In the genomic region with DNA sequence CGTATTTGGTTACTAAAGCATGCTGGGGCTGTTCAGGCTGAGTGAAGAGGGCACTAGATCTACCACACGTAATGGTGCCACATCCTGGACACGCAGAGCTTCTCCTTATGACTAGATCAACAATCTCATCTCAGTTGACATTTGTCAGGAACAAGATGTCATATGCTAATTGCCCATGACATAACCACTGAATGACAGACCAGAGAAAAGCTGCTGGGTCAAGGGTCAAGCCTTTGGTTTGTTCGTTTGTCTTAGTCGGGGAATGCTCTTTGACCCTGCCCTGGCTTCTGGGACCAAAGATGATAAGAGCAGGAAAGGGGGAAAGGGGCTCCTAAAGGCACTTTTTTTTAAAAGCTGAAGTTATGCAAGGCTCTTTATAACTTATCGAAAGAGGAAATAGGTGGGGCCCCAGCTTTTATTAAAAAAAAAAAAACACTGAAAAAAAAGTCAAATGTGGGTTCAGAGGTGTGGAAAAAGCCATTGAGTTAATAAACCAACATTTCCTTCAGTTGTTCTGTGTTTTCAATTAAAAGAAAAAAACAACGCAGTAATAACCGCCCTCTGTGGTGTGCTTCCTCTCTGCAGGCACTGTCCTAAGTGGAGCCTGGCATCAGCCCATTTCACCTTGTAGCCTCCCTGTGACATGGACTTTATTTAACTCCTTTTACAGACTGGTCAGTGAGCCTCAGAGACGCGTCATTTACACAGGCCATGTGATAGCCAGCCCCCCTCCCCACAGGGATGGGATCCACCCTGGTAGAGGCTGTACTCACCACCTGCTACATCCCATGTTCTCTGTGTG, we compare ENCODE assay signal across 16 mouse cellular contexts. TPM values are rescaled to one million over a fixed set of nuclear protein-coding genes. Genes with fewer than 3 reads are reported as not detected.
A peak's percentile ranks its signal among the peaks of the same experiment; 100 is the strongest.
DNase-seq lines count a peak whose midpoint lies in the region; ATAC-seq lines count a peak whose summit lies in the region.
"Had no signal": no experiment of that assay in that cellular context is flagged by ENCODE, and none has a peak within 500 bp of the region (broad histone marks: within the 10 kb centered on the region; RNA-seq: fewer than 3 reads in every experiment).

No protein-coding gene starts in this region.

- WGBS in intestine, embryonic 16.5 days: 36% methylated on average over 10 of the region's 10 CpGs
- 35% methylated on average over 10 of the region's 10 CpGs for WGBS in intestine, embryonic 15.5 days
- WGBS in liver, embryonic 12.5 days (ENCODE audit: insufficient replicate concordance): 32% methylated on average over 10 of the region's 10 CpGs

- peak; percentile 60 for DNase-seq in A20 (ENCODE audit: low read depth, low spot score)
- no peak for DNase-seq in layer of hippocampus, adult 9-10 months (ENCODE audit: low spot score)
- no peak for DNase-seq in ovary, postnatal 14 days (ENCODE audit: low spot score)
- DNase-seq: gastrocnemius, postnatal 14 days; kidney, postnatal 25 days; right cerebral cortex, adult 18-20 months had no signal

- no peaks in the 10 kb centered on the region for H3K9me3 ChIP-seq in intestine, embryonic 16.5 days (ENCODE audit: control insufficient read depth, low read length)
- no peaks in the 10 kb centered on the region for H3K9me3 ChIP-seq in intestine, embryonic 15.5 days
- H3K9me3 ChIP-seq in liver, embryonic 12.5 days (replicated peaks): no peaks in the 10 kb centered on the region
- H3K9me3 ChIP-seq: lung, embryonic 15.5 days had no signal

- no peaks in the 10 kb centered on the region for H3K4me1 ChIP-seq in intestine, embryonic 16.5 days (ENCODE audit: control insufficient read depth, insufficient read depth, low read length)
- H3K4me1 ChIP-seq in intestine, embryonic 15.5 days (replicated peaks): 0 out of 2 replicates have a peak, but pooled peaks cover 3% of the 10 kb centered on the region
- peaks cover 6% of the 10 kb centered on the region; the same call in 1 of the 2 replicates for H3K4me1 ChIP-seq in brown adipose tissue, adult 24 weeks (ENCODE audit: control insufficient read depth, insufficient read depth, insufficient read length, low read length)
- peaks cover 7% of the 10 kb centered on the region; the same call in 1 of the 2 replicates for H3K4me1 ChIP-seq in liver, embryonic 12.5 days
- H3K4me1 ChIP-seq: lung, embryonic 15.5 days had no signal

- H3K36me3 ChIP-seq in intestine, embryonic 16.5 days (ENCODE audit: control insufficient read depth, insufficient read depth, low read length): no peaks in the 10 kb centered on the region
- H3K36me3 ChIP-seq in intestine, embryonic 15.5 days: no peaks in the 10 kb centered on the region
- no peaks in the 10 kb centered on the region for H3K36me3 ChIP-seq in liver, embryonic 12.5 days
- H3K36me3 ChIP-seq: lung, embryonic 15.5 days had no signal

- H3K9ac ChIP-seq in intestine, embryonic 16.5 days (ENCODE audit: low read depth, low read length): no peak overlapping the region
- H3K9ac ChIP-seq in intestine, embryonic 15.5 days: no peak overlapping the region
- no peak overlapping the region for H3K9ac ChIP-seq in liver, embryonic 12.5 days
- H3K9ac ChIP-seq: lung, embryonic 15.5 days had no signal

- no peak overlapping the region for H3K4me3 ChIP-seq in intestine, embryonic 16.5 days (ENCODE audit: low read length)
- H3K4me3 ChIP-seq in intestine, embryonic 15.5 days (replicated peaks): no peak overlapping the region
- no peak overlapping the region for H3K4me3 ChIP-seq in brown adipose tissue, adult 24 weeks (ENCODE audit: insufficient read depth, low read depth, low read length)
- H3K4me3 ChIP-seq in liver, embryonic 12.5 days: no peak overlapping the region
- H3K4me3 ChIP-seq: lung, embryonic 15.5 days; myocyte had no signal

- H3K27ac ChIP-seq in intestine, embryonic 16.5 days (ENCODE audit: low read length): no peak overlapping the region
- H3K27ac ChIP-seq in intestine, embryonic 15.5 days: no peak overlapping the region
- peak overlapping the region; percentile 73 for H3K27ac ChIP-seq in brown adipose tissue, adult 24 weeks (replicated peaks; ENCODE audit: low read depth, low read length)
- no peak overlapping the region for H3K27ac ChIP-seq in liver, embryonic 12.5 days
- H3K27ac ChIP-seq: lung, embryonic 15.5 days had no signal

- 0 out of 2 replicates have a peak, but pooled peaks have one; percentile 9 for ATAC-seq in intestine, embryonic 16.5 days
- no peak for ATAC-seq in intestine, embryonic 15.5 days
- peak; percentile 52 for ATAC-seq in megakaryocyte progenitor cell, adult 5-6 weeks (replicated peaks; ENCODE audit: poor library complexity)
- ATAC-seq in liver, embryonic 12.5 days: no peak

- H3K4me2 ChIP-seq in intestine, embryonic 16.5 days (ENCODE audit: low read depth, low read length): no peak overlapping the region
- no peak overlapping the region for H3K4me2 ChIP-seq in intestine, embryonic 15.5 days (replicated peaks)
- H3K4me2 ChIP-seq in liver, embryonic 12.5 days: no peak overlapping the region
- H3K4me2 ChIP-seq: lung, embryonic 15.5 days had no signal

- H3K27me3 ChIP-seq in intestine, embryonic 16.5 days (replicated peaks; ENCODE audit: control insufficient read depth, insufficient read depth, low read length): no peaks in the 10 kb centered on the region
- no peaks in the 10 kb centered on the region for H3K27me3 ChIP-seq in intestine, embryonic 15.5 days (replicated peaks)
- no peaks in the 10 kb centered on the region for H3K27me3 ChIP-seq in liver, embryonic 12.5 days (replicated peaks)
- H3K27me3 ChIP-seq: CH12.LX; lung, embryonic 15.5 days had no signal

RNA-seq across cellular contexts. Expression of a gene that starts 24.5 kb away (rescaled TPM):
- polyA plus RNA-seq in intestine, embryonic 16.5 days (2015; fragmentation: Nextera tagmentation; extraction: Ambion mirVana): 0.21 and 0.51 TPM in 2 replicates
- polyA plus RNA-seq in intestine, embryonic 15.5 days (2015; fragmentation: Nextera tagmentation; extraction: Ambion mirVana): 0.36 and 0.40 TPM in 2 replicates
- polyA plus RNA-seq in brown adipose tissue, adult 24 weeks (2012; ENCODE audit: insufficient read depth, insufficient read length, missing spikeins): not detected in 2 replicates
- total RNA-seq in megakaryocyte progenitor cell, adult 5-6 weeks (2015): not detected in 2 replicates
- not detected in 2 replicates for total RNA-seq in megakaryocyte progenitor cell, adult 5-6 weeks (2017)
- polyA plus RNA-seq in liver, embryonic 12.5 days (2016; fragmentation: Nextera tagmentation; extraction: Ambion mirVana): not detected in 2 replicates
- total RNA-seq: CH12.LX; left cerebral cortex, postnatal 36 days had no signal
- polyA plus RNA-seq: cortical plate, adult 2 months; myocyte had no signal

RNA-seq across cellular contexts. Expression of a gene that starts 25.5 kb away (rescaled TPM):
- 1.1 and 1.2 TPM in 2 replicates for polyA plus RNA-seq in intestine, embryonic 16.5 days (2015; fragmentation: Nextera tagmentation; extraction: Ambion mirVana)
- 1.4 TPM in 2 replicates for polyA plus RNA-seq in intestine, embryonic 15.5 days (2015; fragmentation: Nextera tagmentation; extraction: Ambion mirVana)
- 1.8 TPM in 2 replicates for polyA plus RNA-seq in brown adipose tissue, adult 24 weeks (2012; ENCODE audit: insufficient read depth, insufficient read length, missing spikeins)
- 2.9 and 3.9 TPM in 2 replicates for total RNA-seq in megakaryocyte progenitor cell, adult 5-6 weeks (2015)
- 8.1 and 9.2 TPM in 2 replicates for total RNA-seq in megakaryocyte progenitor cell, adult 5-6 weeks (2017)
- polyA plus RNA-seq in liver, embryonic 12.5 days (2016; fragmentation: Nextera tagmentation; extraction: Ambion mirVana): 2.9 and 3.1 TPM in 2 replicates
- polyA plus RNA-seq: myocyte had no signal

Comparison
In these comparisons a context has a peak if more than half of its experiments do, and no peak if none do; other contexts are left out.
1. ATAC-seq: peak in intestine, embryonic 16.5 days (single experiment) and megakaryocyte progenitor cell, adult 5-6 weeks (single experiment); none in intestine, embryonic 15.5 days (single experiment) and liver, embryonic 12.5 days (single experiment).